Mouse (Mus musculus) kidney, adult 2 months (tissue): ENCODE results near the gene Snx33. TPM values are rescaled to one million over a fixed set of nuclear protein-coding genes. Genes with fewer than 3 reads are reported as not detected.

Experiments
- DNase-seq: peaks from one replicate; pipeline ENCODE4 v3.0.0; 2021
- H3K27ac ChIP-seq: fragments of 200-500 bp; 2 replicates; pipeline ENCODE4 v1.5.1; 2012; ENCODE audit warnings: low read depth, low read length, control low read depth, inconsistent platforms; ENCODE audit not compliant: insufficient read depth
- H3K27me3 ChIP-seq: fragments of 200-500 bp; replicated peaks from 2 replicates; pipeline ENCODE4 v1.6.1; 2012; ENCODE audit warnings: mild to moderate bottlenecking, moderate library complexity, low read length, inconsistent platforms; ENCODE audit not compliant: control insufficient read depth, insufficient read depth
- H3K36me3 ChIP-seq: fragments of 200-500 bp; 2 replicates; pipeline ENCODE4 v1.6.1; 2012; ENCODE audit warnings: mild to moderate bottlenecking, moderate library complexity, low read length, inconsistent platforms; ENCODE audit not compliant: control insufficient read depth, insufficient read depth
- H3K4me1 ChIP-seq: fragments of 200-500 bp; 2 replicates; pipeline ENCODE4 v1.6.1; 2011; ENCODE audit warnings: low read length; ENCODE audit not compliant: control insufficient read depth, insufficient read depth
- H3K4me3 ChIP-seq: fragments of 200-500 bp; 2 replicates; pipeline ENCODE4 v1.5.1; 2011; ENCODE audit warnings: mild to moderate bottlenecking, low read depth, low read length, control low read depth; ENCODE audit not compliant: insufficient read depth
- CTCF ChIP-seq: fragments of 200-500 bp; conservative IDR thresholded peaks from 2 replicates; pipeline ENCODE4 v1.5.1; 2011; ENCODE audit warnings: low read depth, mild to moderate bottlenecking, control low read depth, low read length, moderate library complexity, mixed read lengths; ENCODE audit not compliant: insufficient read depth, insufficient read length
- POLR2A ChIP-seq: fragments of 200-500 bp; IDR thresholded peaks from one replicate; pipeline ENCODE4 v1.6.1; 2011; ENCODE audit warnings: low read depth, low read length, control low read depth
- WGBS: fragments of 180-500 bp; shearing (Covaris S2); methylation state at CpG from one replicate; pipeline ENCODE4 v1.1.7; 2018; 5-methylcytosine and 5-hydroxymethylcytosine counted together
- polyA plus RNA-seq: library from polyadenylated mRNA; depleted of rRNA; stranded (reverse); fragments of >200 nt; gene quantifications from 2 replicates; pipeline ENCODE4 v1.2.3, GENCODE M21; 2012; rRNA removed

The Snx33 gene
- 11.8 and 12.0 TPM in 2 replicates for polyA plus RNA-seq

GRCm38 (mm10) chr9:56928041-56928811 lies at the start of gene Snx33:
TSS of gene Snx33 (minus strand) at chr9:56928371.
- Histone ChIP-seq H3K27me3 (no peaks in the 10 kb centered on the region), H3K4me3 (peak within 1 kb of the TSS; percentile 62), H3K36me3 (no peaks in the 10 kb centered on the region), H3K4me1 (peaks cover 10% of the 10 kb centered on the region; the same call in 1 of the 2 replicates), H3K27ac (peak within 1 kb of the TSS; percentile 88)
- peak; percentile 66 for TF ChIP-seq CTCF
- peak; percentile 44 for TF ChIP-seq POLR2A
- peak; percentile 98 for DNase-seq
- WGBS: under 1% methylated on average over 49 of the region's 50 CpGs

- no peak for DNase-seq
- Histone ChIP-seq H3K27me3 (no peaks in the 10 kb centered on the region), H3K36me3 (no peaks in the 10 kb centered on the region; the same call in none of the 2 replicates), H3K27ac (no peak overlapping the region), H3K4me3 (no peak overlapping the region), H3K4me1 (no peaks in the 10 kb centered on the region)
- no peak for TF ChIP-seq CTCF
- TF ChIP-seq POLR2A: no peak
- 75% methylated on average over 3 of the region's 3 CpGs for WGBS
Observed at GRCm38 (mm10) chr9:56975199-56975598, 47.0 kb upstream of the Snx33 start.

DNA sequence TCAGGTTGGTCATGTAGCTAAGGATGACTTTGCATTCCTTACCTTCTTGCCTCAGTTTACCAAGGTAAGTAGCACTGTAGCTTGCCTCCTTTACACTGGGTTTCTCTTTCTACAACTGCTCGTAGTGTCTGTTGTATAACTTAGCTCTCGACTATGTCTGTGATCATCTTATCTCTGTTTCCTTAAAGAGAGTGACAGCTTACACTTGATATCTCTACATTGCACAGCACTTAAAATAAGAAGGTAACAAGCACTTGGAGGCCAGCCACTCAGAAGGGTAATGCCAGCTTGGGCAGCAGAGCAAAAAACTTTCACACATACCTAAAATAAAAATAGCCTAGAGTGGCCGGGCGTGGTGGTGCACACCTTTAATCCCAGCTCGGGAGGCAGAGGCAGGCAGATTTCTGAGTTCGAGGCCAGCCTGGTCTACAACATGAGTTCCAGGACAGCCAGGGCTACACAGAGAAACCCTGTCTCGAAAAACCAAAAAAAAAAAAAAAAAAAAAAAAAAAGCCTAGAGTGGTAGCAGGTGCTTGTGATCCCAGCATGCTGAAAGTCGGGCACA lies 45.9 kb upstream of the Snx33 start:
- Histone ChIP-seq H3K27ac (no peak overlapping the region), H3K36me3 (no peaks in the 10 kb centered on the region; the same call in none of the 2 replicates), H3K4me3 (no peak overlapping the region), H3K4me1 (no peaks in the 10 kb centered on the region), H3K27me3 (no peaks in the 10 kb centered on the region)
- TF ChIP-seq CTCF: no peak
- no peak for TF ChIP-seq POLR2A
- no peak for DNase-seq
- 91% methylated on average over 8 of the region's 8 CpGs for WGBS

- WGBS: 79% methylated on average over 2 of the region's 2 CpGs
- no peak overlapping the region for H3K4me3 ChIP-seq
- TF ChIP-seq POLR2A (no peak), CTCF (no peak)
Observed at GRCm38 (mm10) chr9:56970158-56970557, 42.0 kb upstream of the Snx33 start.

GRCm38 (mm10) chr9:56961591-56961990 lies 33.4 kb upstream of the Snx33 start:
- 98% methylated on average over 3 of the region's 3 CpGs for WGBS
- H3K4me1 ChIP-seq: no peaks in the 10 kb centered on the region
- TF ChIP-seq CTCF: peak; percentile 16; the same call in 1 of the 2 replicates
- no peak for TF ChIP-seq POLR2A
- peaks cover 5% of the 10 kb centered on the region for H3K36me3 ChIP-seq
- H3K4me3 ChIP-seq: no peak overlapping the region
- H3K27me3 ChIP-seq: no peaks in the 10 kb centered on the region
- DNase-seq: no peak
- no peak overlapping the region for H3K27ac ChIP-seq

More at GRCm38 (mm10) chr9:56970158-56970557, 42.0 kb upstream of the Snx33 start:
- Histone ChIP-seq H3K27me3 (no peaks in the 10 kb centered on the region), H3K36me3 (no peaks in the 10 kb centered on the region; the same call in none of the 2 replicates), H3K27ac (no peak overlapping the region), H3K4me1 (no peaks in the 10 kb centered on the region)
- DNase-seq: no peak

- no peaks in the 10 kb centered on the region for H3K27me3 ChIP-seq
- H3K27ac ChIP-seq: no peak overlapping the region
- H3K4me1 ChIP-seq: no peaks in the 10 kb centered on the region
- peaks cover 3% of the 10 kb centered on the region; the same call in 1 of the 2 replicates for H3K36me3 ChIP-seq
- no peak for TF ChIP-seq POLR2A
- TF ChIP-seq CTCF: no peak
- no peak overlapping the region for H3K4me3 ChIP-seq
- 94% methylated on average over 2 of the region's 2 CpGs for WGBS
- DNase-seq: no peak
Observed at GRCm38 (mm10) chr9:56958689-56959088, 30.5 kb upstream of the Snx33 start.
